Mouse (Mus musculus): Measurements from ENCODE around the gene Nub1. TPM values are rescaled to one million over a fixed set of nuclear protein-coding genes. Genes with fewer than 3 reads are reported as not detected.

Nub1 gene
- 48.5 and 51.7 TPM in 2 replicates for polyA plus RNA-seq (2014; fragmentation: Nextera tagmentation; extraction: Ambion mirVana)

- under 1% methylated on average over 53 of the region's 53 CpGs for WGBS
- peak; percentile 97 for DNase-seq (ENCODE audit: low spot score)
- Histone ChIP-seq H3K27me3 (ENCODE audit: control insufficient read depth, insufficient read depth, low read length) (no peaks in the 10 kb centered on the region), H3K36me3 (replicated peaks; ENCODE audit: control insufficient read depth, insufficient read depth) (peaks cover 16% of the 10 kb centered on the region), H3K4me3 (replicated peaks; ENCODE audit: low read length) (peak within 1 kb of the TSS; percentile 68), H3K4me1 (replicated peaks; ENCODE audit: control insufficient read depth, insufficient read depth, low read length) (peaks cover 17% of the 10 kb centered on the region), H3K9ac (peak within 1 kb of the TSS; percentile 76), H3K9me3 (ENCODE audit: control insufficient read depth, low read length) (no peaks in the 10 kb centered on the region), H3K4me2 (replicated peaks) (peak within 1 kb of the TSS; percentile 77), H3K27ac (peak within 1 kb of the TSS; percentile 98)
- ATAC-seq (ENCODE audit: low FRiP score), result peak; percentile 97
Observed at GRCm38 (mm10) chr5:24685366-24686093, at the start of gene Nub1. Gene Nub1, plus strand, starts transcription at chr5:24685532.

GRCm38 (mm10) chr5:24636987-24637386 is 48.3 kb upstream of the Nub1 start:
- H3K4me2 ChIP-seq (replicated peaks), result no peak overlapping the region
- H3K9ac ChIP-seq, result no peak overlapping the region
- ATAC-seq (ENCODE audit: low FRiP score) (no peak), DNase-seq (ENCODE audit: low spot score) (no peak)
- WGBS, result 77% methylated on average over 4 of the region's 4 CpGs
- peaks cover 6% of the 10 kb centered on the region; the same call in 1 of the 2 replicates for H3K4me1 ChIP-seq (replicated peaks; ENCODE audit: control insufficient read depth, insufficient read depth, low read length)
- no peak overlapping the region for H3K27ac ChIP-seq
- no peaks in the 10 kb centered on the region for H3K36me3 ChIP-seq (replicated peaks; ENCODE audit: control insufficient read depth, insufficient read depth)
- no peaks in the 10 kb centered on the region for H3K9me3 ChIP-seq (ENCODE audit: control insufficient read depth, low read length)
- no peaks in the 10 kb centered on the region for H3K27me3 ChIP-seq (ENCODE audit: control insufficient read depth, insufficient read depth, low read length)
- no peak overlapping the region for H3K4me3 ChIP-seq (replicated peaks; ENCODE audit: low read length)

- Histone ChIP-seq H3K9ac (no peak overlapping the region), H3K9me3 (ENCODE audit: control insufficient read depth, low read length) (no peaks in the 10 kb centered on the region), H3K4me3 (replicated peaks; ENCODE audit: low read length) (no peak overlapping the region), H3K27me3 (ENCODE audit: control insufficient read depth, insufficient read depth, low read length) (no peaks in the 10 kb centered on the region), H3K36me3 (replicated peaks; ENCODE audit: control insufficient read depth, insufficient read depth) (no peaks in the 10 kb centered on the region), H3K4me1 (replicated peaks; ENCODE audit: control insufficient read depth, insufficient read depth, low read length) (peaks cover 6% of the 10 kb centered on the region; the same call in 1 of the 2 replicates), H3K27ac (no peak overlapping the region), H3K4me2 (replicated peaks) (no peak overlapping the region)
- 51% methylated on average over 6 of the region's 6 CpGs for WGBS
- ATAC-seq (ENCODE audit: low FRiP score), result no peak
- DNase-seq (ENCODE audit: low spot score), result no peak
Observed at GRCm38 (mm10) chr5:24638131-24638530, 47.2 kb upstream of the Nub1 start.

DNA sequence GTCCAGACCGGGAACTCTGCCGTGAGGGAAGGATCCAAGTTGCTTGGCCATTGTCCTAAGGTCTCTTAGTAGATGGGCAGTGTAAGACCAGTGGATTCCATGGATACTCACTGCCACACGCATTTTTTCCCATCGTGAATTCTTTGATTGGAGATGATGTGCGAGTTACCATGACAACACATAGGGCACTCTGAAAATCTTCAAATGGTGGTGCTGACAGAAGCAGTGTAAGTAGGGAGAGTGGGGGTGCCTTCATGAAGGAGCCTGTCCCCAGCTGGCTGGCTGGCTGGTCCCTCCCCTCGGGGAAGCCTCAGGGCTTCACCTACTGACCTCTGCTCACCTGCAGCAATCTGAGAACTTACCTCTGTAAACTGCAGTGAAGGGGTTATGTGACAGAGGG is 46.3 kb upstream of the Nub1 start:
- no peak for ATAC-seq (ENCODE audit: low FRiP score)
- Histone ChIP-seq H3K27ac (no peak overlapping the region), H3K9me3 (ENCODE audit: control insufficient read depth, low read length) (no peaks in the 10 kb centered on the region), H3K4me1 (replicated peaks; ENCODE audit: control insufficient read depth, insufficient read depth, low read length) (peaks cover 6% of the 10 kb centered on the region; the same call in 1 of the 2 replicates), H3K36me3 (replicated peaks; ENCODE audit: control insufficient read depth, insufficient read depth) (no peaks in the 10 kb centered on the region), H3K9ac (no peak overlapping the region), H3K4me3 (replicated peaks; ENCODE audit: low read length) (no peak overlapping the region), H3K4me2 (replicated peaks) (no peak overlapping the region), H3K27me3 (ENCODE audit: control insufficient read depth, insufficient read depth, low read length) (no peaks in the 10 kb centered on the region)
- no peak for DNase-seq (ENCODE audit: low spot score)
- WGBS, result 57% methylated on average over 6 of the region's 6 CpGs

DNA sequence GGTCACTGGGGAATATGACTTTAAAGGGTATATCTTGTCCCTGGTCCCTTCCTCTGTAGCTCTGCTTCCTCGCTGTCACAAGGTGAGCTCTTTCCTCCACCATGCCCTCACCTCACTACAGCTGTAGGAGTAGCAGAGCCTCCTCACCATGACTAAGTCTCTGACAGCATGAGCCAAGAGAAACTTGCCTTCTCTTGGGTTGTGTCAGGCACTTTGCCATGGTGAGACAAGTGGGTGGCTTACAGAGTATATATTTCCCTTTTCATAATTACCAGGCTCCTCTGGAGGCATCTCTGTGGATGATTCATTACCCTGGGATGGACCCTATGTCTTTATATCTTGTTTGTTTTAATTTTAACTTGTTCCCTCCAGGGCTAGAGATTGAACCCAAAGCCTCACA is 39.9 kb upstream of the Nub1 start:
- DNase-seq (ENCODE audit: low spot score) (no peak), ATAC-seq (ENCODE audit: low FRiP score) (no peak)
- no peaks in the 10 kb centered on the region for H3K27me3 ChIP-seq (ENCODE audit: control insufficient read depth, insufficient read depth, low read length)
- H3K36me3 ChIP-seq (replicated peaks; ENCODE audit: control insufficient read depth, insufficient read depth), result no peaks in the 10 kb centered on the region
- no peak overlapping the region for H3K27ac ChIP-seq
- no peak overlapping the region for H3K9ac ChIP-seq
- no peaks in the 10 kb centered on the region for H3K4me1 ChIP-seq (replicated peaks; ENCODE audit: control insufficient read depth, insufficient read depth, low read length)
- no peaks in the 10 kb centered on the region for H3K9me3 ChIP-seq (ENCODE audit: control insufficient read depth, low read length)
- no peak overlapping the region for H3K4me3 ChIP-seq (replicated peaks; ENCODE audit: low read length)
- H3K4me2 ChIP-seq (replicated peaks), result no peak overlapping the region
- 81% methylated on average over 1 of the region's 1 CpGs for WGBS

GRCm38 (mm10) chr5:24649231-24649630 is 36.1 kb upstream of the Nub1 start:
- ATAC-seq (ENCODE audit: low FRiP score), result no peak
- Histone ChIP-seq H3K36me3 (replicated peaks; ENCODE audit: control insufficient read depth, insufficient read depth) (no peaks in the 10 kb centered on the region), H3K4me1 (replicated peaks; ENCODE audit: control insufficient read depth, insufficient read depth, low read length) (no peaks in the 10 kb centered on the region), H3K4me2 (replicated peaks) (no peak overlapping the region), H3K27me3 (ENCODE audit: control insufficient read depth, insufficient read depth, low read length) (no peaks in the 10 kb centered on the region), H3K9ac (no peak overlapping the region), H3K27ac (no peak overlapping the region), H3K4me3 (replicated peaks; ENCODE audit: low read length) (no peak overlapping the region), H3K9me3 (ENCODE audit: control insufficient read depth, low read length) (no peaks in the 10 kb centered on the region)
- 69% methylated on average over 4 of the region's 4 CpGs for WGBS
- no peak for DNase-seq (ENCODE audit: low spot score)

GRCm38 (mm10) chr5:24649701-24650100 is 35.6 kb upstream of the Nub1 start:
- no peak overlapping the region for H3K4me2 ChIP-seq (replicated peaks)
- ATAC-seq (ENCODE audit: low FRiP score) (no peak), DNase-seq (ENCODE audit: low spot score) (no peak)
- H3K27ac ChIP-seq, result no peak overlapping the region
- H3K9ac ChIP-seq, result no peak overlapping the region
- 81% methylated on average over 7 of the region's 7 CpGs for WGBS
- no peaks in the 10 kb centered on the region for H3K4me1 ChIP-seq (replicated peaks; ENCODE audit: control insufficient read depth, insufficient read depth, low read length)
- H3K36me3 ChIP-seq (replicated peaks; ENCODE audit: control insufficient read depth, insufficient read depth), result no peaks in the 10 kb centered on the region
- no peaks in the 10 kb centered on the region for H3K9me3 ChIP-seq (ENCODE audit: control insufficient read depth, low read length)
- H3K4me3 ChIP-seq (replicated peaks; ENCODE audit: low read length), result no peak overlapping the region
- H3K27me3 ChIP-seq (ENCODE audit: control insufficient read depth, insufficient read depth, low read length), result no peaks in the 10 kb centered on the region

DNA sequence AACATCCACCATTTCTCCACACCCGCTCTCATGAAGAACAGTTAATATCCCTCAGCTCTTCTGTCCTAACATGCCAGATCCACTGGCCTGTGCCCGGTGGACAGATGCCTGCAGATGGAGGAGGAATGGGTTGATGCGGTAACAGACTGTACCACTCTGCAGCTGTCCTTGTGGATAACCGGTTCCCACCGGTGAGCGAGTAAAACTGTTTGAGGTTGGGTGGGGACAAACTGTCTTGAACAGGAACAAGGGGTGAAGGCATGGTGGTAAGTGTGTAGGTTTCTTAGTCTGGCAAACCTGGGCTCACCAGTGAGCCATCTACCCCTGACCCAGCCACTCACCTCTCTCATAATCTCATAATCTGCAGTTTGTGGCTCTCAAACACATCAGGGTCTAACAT is 34.0 kb upstream of the Nub1 start:
- Histone ChIP-seq H3K36me3 (replicated peaks; ENCODE audit: control insufficient read depth, insufficient read depth) (no peaks in the 10 kb centered on the region), H3K4me3 (replicated peaks; ENCODE audit: low read length) (no peak overlapping the region), H3K4me2 (replicated peaks) (no peak overlapping the region), H3K4me1 (replicated peaks; ENCODE audit: control insufficient read depth, insufficient read depth, low read length) (no peaks in the 10 kb centered on the region), H3K9ac (no peak overlapping the region), H3K27me3 (ENCODE audit: control insufficient read depth, insufficient read depth, low read length) (no peaks in the 10 kb centered on the region), H3K9me3 (ENCODE audit: control insufficient read depth, low read length) (no peaks in the 10 kb centered on the region), H3K27ac (no peak overlapping the region)
- WGBS, result 80% methylated on average over 6 of the region's 6 CpGs
- DNase-seq (ENCODE audit: low spot score), result no peak
- no peak for ATAC-seq (ENCODE audit: low FRiP score)

- peak; percentile 83 for ATAC-seq (ENCODE audit: low FRiP score)
Observed at GRCm38 (mm10) chr5:24651768-24652752, 33.3 kb upstream of the Nub1 start.

More at GRCm38 (mm10) chr5:24651768-24652752, 33.3 kb upstream of the Nub1 start:
- Histone ChIP-seq H3K36me3 (replicated peaks; ENCODE audit: control insufficient read depth, insufficient read depth) (no peaks in the 10 kb centered on the region), H3K9ac (no peak overlapping the region), H3K9me3 (ENCODE audit: control insufficient read depth, low read length) (no peaks in the 10 kb centered on the region), H3K4me3 (replicated peaks; ENCODE audit: low read length) (no peak overlapping the region), H3K4me2 (replicated peaks) (no peak overlapping the region), H3K27me3 (ENCODE audit: control insufficient read depth, insufficient read depth, low read length) (no peaks in the 10 kb centered on the region), H3K27ac (no peak overlapping the region), H3K4me1 (replicated peaks; ENCODE audit: control insufficient read depth, insufficient read depth, low read length) (no peaks in the 10 kb centered on the region)
- peak; percentile 95 for DNase-seq (ENCODE audit: low spot score)
- WGBS, result 21% methylated on average over 22 of the region's 25 CpGs

Data from hindbrain, embryonic 14.5 days (tissue).